Mouse (Mus musculus) liver, embryonic 14.5 days (tissue): Measurements from ENCODE around the gene Ube3a. TPM values are rescaled to one million over a fixed set of nuclear protein-coding genes. Genes with fewer than 3 reads are reported as not detected.

Experiments used
- ATAC-seq: fragments of 200-750 bp; cut with Nextera tagmentation; 2 replicates; pipeline ENCODE4 v1.8.0; 2017; ENCODE audit warnings: moderate number of reproducible peaks, mild to moderate bottlenecking, moderate library complexity; ENCODE audit not compliant: insufficient read depth
- DNase-seq, 3 experiments: peaks; one replicate each; pipeline ENCODE4 v3.0.0-alpha.2; 2012 to 2013; ENCODE audit warnings: low read depth in 3 of 3, low spot score in 3 of 3
- H3K27ac ChIP-seq: fragments of 300-500 bp; sonication (generic); 2 replicates; pipeline ENCODE4 v1.5.1; 2014; ENCODE audit warnings: moderate library complexity, mild to moderate bottlenecking, control low read depth, inconsistent platforms
- H3K27me3 ChIP-seq: fragments of 300-500 bp; sonication (generic); 2 replicates; pipeline ENCODE4 v1.6.1; 2014; ENCODE audit warnings: mild to moderate bottlenecking, low read length, moderate library complexity; ENCODE audit not compliant: control insufficient read depth, insufficient read depth
- H3K36me3 ChIP-seq: fragments of 300-500 bp; sonication (generic); replicated peaks from 2 replicates; pipeline ENCODE4 v1.6.1; 2014; ENCODE audit warnings: low read depth; ENCODE audit not compliant: control insufficient read depth, insufficient read depth
- H3K4me1 ChIP-seq, 2 experiments: fragments of 200-500 bp in 1 of 2; fragments of 300-500 bp in 1 of 2; sonication (generic) in 1 of 2; replicated peaks; 2 replicates each; pipeline ENCODE4 v1.6.1; 2012 to 2014; ENCODE audit warnings: antibody characterized with exemption in 1 of 2, inconsistent platforms in 1 of 2, low read length in 1 of 2; ENCODE audit not compliant: control insufficient read depth in 2 of 2, insufficient read depth in 2 of 2
- H3K4me2 ChIP-seq: fragments of 300-500 bp; sonication (generic); 2 replicates; pipeline ENCODE4 v1.6.1; 2014; ENCODE audit warnings: low read depth, mild to moderate bottlenecking, control low read depth, moderate library complexity
- H3K4me3 ChIP-seq, 2 experiments: fragments of 200-500 bp in 1 of 2; fragments of 300-500 bp in 1 of 2; sonication (generic) in 1 of 2; 2 replicates each; pipeline ENCODE4 v1.5.1; 2012 to 2014; ENCODE audit warnings: low read depth in 2 of 2, low read length in 2 of 2, mild to moderate bottlenecking in 2 of 2, control low read depth in 1 of 2, inconsistent platforms in 1 of 2, moderate library complexity in 1 of 2; ENCODE audit not compliant: insufficient read depth in 1 of 2
- H3K9ac ChIP-seq: fragments of 300-500 bp; sonication (generic); replicated peaks from 2 replicates; pipeline ENCODE4 v1.6.1; 2014; ENCODE audit warnings: mild to moderate bottlenecking, control low read depth, moderate library complexity
- H3K9me3 ChIP-seq: fragments of 300-500 bp; sonication (generic); 2 replicates; pipeline ENCODE4 v1.6.1; 2016; ENCODE audit warnings: low read length, mixed read lengths; ENCODE audit not compliant: control insufficient read depth
- CTCF ChIP-seq: IDR thresholded peaks from 2 replicates; pipeline ENCODE4 v1.5.1; 2016; ENCODE audit warnings: antibody characterized with exemption, low read depth, control low read depth
- EP300 ChIP-seq: IDR thresholded peaks from 2 replicates; pipeline ENCODE4 v1.6.1; 2016; ENCODE audit warnings: antibody characterized with exemption, low read depth
- WGBS: fragments of 180-500 bp; shearing (Covaris S2); extraction: QIAGEN DNeasy Blood & Tissue Kit; methylation state at CpG from one replicate; pipeline ENCODE4 v1.1.7; 2014; ENCODE audit not compliant: insufficient replicate concordance; 5-methylcytosine and 5-hydroxymethylcytosine counted together
- polyA plus RNA-seq, 2 experiments: library from polyadenylated mRNA; depleted of rRNA in 1 of 2; stranded (reverse) in 1 of 2; unstranded in 1 of 2; fragments of >200 nt; fragmentation: Nextera tagmentation in 1 of 2; extraction: Ambion mirVana in 1 of 2; gene quantifications; 2 replicates each; pipeline versions ENCODE4 v1.2.1 to v1.2.3; 2012 to 2014

Gene Ube3a
- polyA plus RNA-seq, 2 experiments, result 7.0 to 47.3 TPM

- 69% methylated on average over 3 of the region's 3 CpGs for WGBS
- Histone ChIP-seq H3K9ac (no peak overlapping the region), H3K9me3 (no peaks in the 10 kb centered on the region), H3K4me2 (no peak overlapping the region), H3K4me3 (no peak overlapping the region), H3K27me3 (no peaks in the 10 kb centered on the region), H3K27ac (no peak overlapping the region), H3K4me1 (no peaks in the 10 kb centered on the region), H3K36me3 (peaks cover 3% of the 10 kb centered on the region)
- TF ChIP-seq EP300 (no peak), CTCF (no peak)
- no peak for ATAC-seq
- no peak for DNase-seq
Measured at GRCm38 (mm10) chr7:59243257-59243656, 14.7 kb downstream of the Ube3a start.

- DNase-seq, result no peak
- H3K9ac ChIP-seq, result no peak overlapping the region
Measured at GRCm38 (mm10) chr7:59245541-59245940, 17.0 kb downstream of the Ube3a start.

GRCm38 (mm10) chr7:59253373-59253772 lies 24.8 kb downstream of the Ube3a start:
- Histone ChIP-seq H3K9ac (no peak overlapping the region), H3K4me1 (no peaks in the 10 kb centered on the region), H3K27me3 (no peaks in the 10 kb centered on the region), H3K4me3 (no peak overlapping the region), H3K9me3 (no peaks in the 10 kb centered on the region), H3K27ac (no peak overlapping the region), H3K36me3 (peaks cover 4% of the 10 kb centered on the region; the same call in 1 of the 2 replicates), H3K4me2 (no peak overlapping the region)
- DNase-seq, result no peak
- WGBS, result 89% methylated on average over 2 of the region's 2 CpGs
- ATAC-seq, result no peak
- TF ChIP-seq CTCF (no peak), EP300 (no peak)

More at GRCm38 (mm10) chr7:59245541-59245940, 17.0 kb downstream of the Ube3a start:
- Histone ChIP-seq H3K27me3 (no peaks in the 10 kb centered on the region), H3K27ac (no peak overlapping the region), H3K4me1 (no peaks in the 10 kb centered on the region), H3K36me3 (peaks cover 3% of the 10 kb centered on the region), H3K9me3 (no peaks in the 10 kb centered on the region), H3K4me2 (no peak overlapping the region), H3K4me3 (no peak overlapping the region)
- WGBS, result 93% methylated on average over 2 of the region's 2 CpGs
- TF ChIP-seq EP300 (no peak), CTCF (peak; percentile 43)
- no peak for ATAC-seq

- H3K4me3 ChIP-seq, result no peak overlapping the region
- ATAC-seq (no peak; the same call in 1 of the 2 replicates), DNase-seq (no peak)
- no peaks in the 10 kb centered on the region for H3K9me3 ChIP-seq
- 12% methylated on average over 1 of the region's 1 CpGs for WGBS
- no peak overlapping the region for H3K4me2 ChIP-seq
- H3K27ac ChIP-seq, result no peak overlapping the region
- TF ChIP-seq CTCF, result no peak
- no peak for TF ChIP-seq EP300
- H3K9ac ChIP-seq, result no peak overlapping the region
- H3K27me3 ChIP-seq, result no peaks in the 10 kb centered on the region
- H3K4me1 ChIP-seq, result peaks cover 0 to 2% of the 10 kb centered on the region in 2 experiments; a peak in 1 of 4 replicates
- no peaks in the 10 kb centered on the region for H3K36me3 ChIP-seq
Measured at GRCm38 (mm10) chr7:59265538-59265937, 37.0 kb downstream of the Ube3a start.

GRCm38 (mm10) chr7:59271775-59272174 lies 43.2 kb downstream of the Ube3a start:
- WGBS, result 70% methylated on average over 4 of the region's 4 CpGs
- no peak overlapping the region for H3K27ac ChIP-seq
- TF ChIP-seq EP300, result no peak
- no peak for TF ChIP-seq CTCF
- no peaks in the 10 kb centered on the region for H3K4me1 ChIP-seq
- no peaks in the 10 kb centered on the region for H3K27me3 ChIP-seq
- ATAC-seq (no peak), DNase-seq (no peak)
- no peak overlapping the region for H3K9ac ChIP-seq
- H3K4me3 ChIP-seq, result no peak overlapping the region
- peaks cover 8% of the 10 kb centered on the region for H3K36me3 ChIP-seq
- no peaks in the 10 kb centered on the region for H3K9me3 ChIP-seq
- H3K4me2 ChIP-seq, result no peak overlapping the region
